Mouse (Mus musculus) layer of hippocampus, postnatal 36 days (tissue): ENCODE measurements around the gene Cage1. TPM values are rescaled to one million over a fixed set of nuclear protein-coding genes. Genes with fewer than 3 reads are reported as not detected.

Experiments used
- DNase-seq, 2 experiments: peaks; one replicate each; pipeline ENCODE4 v3.0.0; 2022
- total RNA-seq, 2 experiments: library from RNA; stranded (reverse); gene quantifications; 2 replicates each; pipeline ENCODE4 v1.2.3; 2021

Cage1 gene
- total RNA-seq, result 1 to 10 TPM; 4.8 to 5.2 TPM

GRCm38 (mm10) chr13:38037044-38037687 is at the start of gene Cage1:
Cage1 (minus strand) TSS chr13:38037069.
- DNase-seq, result peak; percentile 97 to 98

DNA sequence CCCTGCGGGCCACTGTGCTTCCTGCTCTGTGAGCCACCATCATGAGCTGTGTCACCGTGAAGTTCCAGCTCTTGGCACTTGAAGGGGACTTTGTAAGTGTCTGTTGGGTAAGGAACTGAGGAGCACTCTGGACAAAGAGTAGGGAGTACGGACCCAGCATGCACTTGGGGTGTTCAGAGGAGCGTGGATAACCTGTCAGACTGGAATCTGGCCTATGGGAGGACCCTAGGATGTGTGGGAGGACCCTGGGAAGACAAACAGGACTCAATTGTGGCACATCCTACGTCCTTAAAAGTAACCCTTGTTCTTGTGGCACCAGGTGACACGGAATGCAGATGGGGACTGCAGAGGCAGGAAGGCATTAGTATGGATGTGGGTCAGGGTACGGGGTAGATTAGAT is 44.3 kb upstream of the Cage1 start:
- no peak for DNase-seq

DNA sequence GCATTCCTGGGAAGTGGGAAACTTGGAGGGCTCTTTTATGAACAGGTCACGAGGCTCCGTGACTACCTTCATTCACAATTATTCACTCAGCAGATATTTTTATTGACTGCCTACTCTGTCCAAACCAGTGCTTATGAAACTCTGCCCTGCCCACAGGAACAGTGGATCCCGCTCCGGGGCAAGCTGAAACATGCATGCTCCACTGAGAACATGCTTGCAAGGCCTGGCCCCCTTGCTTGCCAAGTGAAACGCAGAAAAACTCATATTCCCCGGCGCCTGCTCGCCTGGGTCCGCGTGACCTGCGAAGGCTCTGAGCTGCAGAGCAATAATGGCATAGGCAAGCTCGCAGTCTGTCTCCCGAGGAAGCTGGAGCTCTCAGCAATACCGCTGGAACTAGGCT is 43.9 kb upstream of the Cage1 start:
- DNase-seq, result no peak

GRCm38 (mm10) chr13:38080014-38080413 is 43.1 kb upstream of the Cage1 start:
- DNase-seq, result no peak

- no peak for DNase-seq
Observed at GRCm38 (mm10) chr13:38079366-38079765, 42.5 kb upstream of the Cage1 start.

DNA sequence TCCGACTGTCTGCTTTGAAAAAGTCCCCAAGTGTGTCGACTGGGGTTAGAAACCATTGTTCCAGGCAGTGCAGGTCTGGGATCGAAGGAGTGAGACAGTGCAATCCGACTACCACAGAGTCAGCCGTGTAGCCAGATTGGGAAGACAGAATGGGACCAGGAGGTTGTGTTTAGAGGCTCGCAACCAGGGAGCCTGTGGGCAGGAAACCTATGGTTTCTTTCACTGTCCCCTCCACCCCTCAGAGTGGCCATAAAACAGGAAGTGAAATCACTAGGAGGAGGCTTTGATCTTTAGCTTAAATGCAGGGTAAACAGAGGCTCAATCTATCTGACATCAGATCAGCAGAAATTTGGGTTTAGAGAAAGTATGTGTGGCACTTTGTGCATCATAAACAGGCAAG is 42.0 kb upstream of the Cage1 start:
- no peak for DNase-seq

DNA sequence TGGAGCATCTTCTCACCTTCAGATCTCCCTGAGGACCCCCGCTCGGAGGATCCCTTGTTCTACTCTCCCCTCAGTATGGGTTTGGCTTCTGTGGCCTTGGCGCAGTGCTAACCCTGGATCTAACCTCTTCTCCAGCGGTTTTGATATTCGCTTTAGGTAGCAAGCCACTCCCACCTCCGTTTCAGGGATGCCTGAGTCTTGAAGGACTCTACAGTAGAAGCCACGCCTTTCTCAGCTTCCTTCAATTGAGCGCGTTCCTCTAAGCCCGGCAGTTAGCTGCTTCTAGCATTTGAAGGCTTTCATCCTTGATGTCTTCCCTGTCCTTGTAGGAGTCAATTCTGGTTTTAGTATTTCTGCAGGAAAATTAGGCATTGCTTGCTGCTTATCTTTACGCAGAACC is 40.2 kb upstream of the Cage1 start:
- DNase-seq, result no peak

GRCm38 (mm10) chr13:38074404-38074803 is 37.5 kb upstream of the Cage1 start:
- no peak for DNase-seq

DNA sequence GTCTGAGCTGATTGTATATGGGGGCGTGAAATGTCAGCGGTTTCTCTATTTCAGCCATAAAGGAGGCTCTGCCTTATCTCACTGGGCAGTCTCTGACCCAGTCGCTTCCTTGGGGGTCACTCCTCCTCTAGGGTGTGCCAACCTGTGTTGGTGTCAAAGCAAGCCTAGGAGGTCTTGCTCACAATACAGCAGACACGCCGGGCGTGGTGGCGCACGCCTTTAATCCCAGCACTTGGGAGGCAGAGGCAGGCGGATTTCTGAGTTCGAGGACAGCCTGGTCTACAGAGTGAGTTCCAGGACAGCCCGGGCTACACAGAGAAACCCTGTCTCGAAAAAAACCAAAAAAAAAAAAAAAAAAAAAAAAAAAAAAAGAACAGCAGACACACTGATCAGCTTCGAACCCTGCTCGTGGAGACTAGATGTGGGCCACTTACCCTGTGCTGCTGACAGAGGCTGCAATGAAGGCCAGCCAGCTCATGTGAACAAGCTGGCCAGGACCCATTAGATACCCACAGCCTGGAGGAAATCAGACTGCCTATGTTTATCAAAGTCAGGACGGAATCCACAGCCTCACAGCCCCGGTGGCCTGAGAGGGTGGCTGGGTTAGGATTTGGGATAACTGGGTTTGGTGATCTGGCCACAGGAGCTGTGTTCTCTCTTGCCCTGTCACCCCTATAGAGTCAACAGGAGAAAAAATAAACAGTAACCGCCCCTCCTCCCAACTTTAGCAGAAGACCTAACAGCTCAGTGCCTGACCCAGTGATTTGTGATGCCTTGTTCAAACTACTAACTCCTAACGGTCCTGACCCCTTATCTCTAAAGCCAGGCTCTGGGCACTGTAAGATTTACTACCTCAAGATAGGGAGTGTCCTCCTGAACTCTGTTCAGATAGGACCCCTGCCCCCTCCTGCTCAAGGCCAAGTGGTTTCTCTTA is 36.8 kb upstream of the Cage1 start:
- DNase-seq, result no peak

- no peak for DNase-seq
Observed at GRCm38 (mm10) chr13:38070945-38071344, 34.1 kb upstream of the Cage1 start.

- DNase-seq, result peak in 1 of 2 experiments; percentile 27
Observed at GRCm38 (mm10) chr13:38064854-38065663, 28.2 kb upstream of the Cage1 start.

DNA sequence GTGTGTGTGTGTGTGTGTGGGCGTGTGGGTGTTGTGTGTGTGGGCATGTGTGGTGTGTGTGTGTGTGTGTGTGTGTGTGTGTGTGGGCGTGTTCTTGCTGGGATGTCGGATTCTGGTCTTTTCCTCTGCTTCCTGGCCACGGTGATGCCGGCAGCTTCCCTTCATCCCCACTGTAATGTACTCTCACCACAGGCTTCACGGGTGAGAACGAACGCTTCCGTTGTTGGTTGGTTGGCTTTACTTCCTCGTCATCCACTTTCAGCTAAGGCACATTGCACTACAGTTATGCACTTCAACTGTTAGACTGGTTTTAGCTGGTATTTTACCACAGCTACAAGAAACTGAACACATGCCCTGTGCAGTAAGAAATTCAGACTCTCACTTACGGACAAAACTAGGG is 25.8 kb upstream of the Cage1 start:
- no peak for DNase-seq

DNA sequence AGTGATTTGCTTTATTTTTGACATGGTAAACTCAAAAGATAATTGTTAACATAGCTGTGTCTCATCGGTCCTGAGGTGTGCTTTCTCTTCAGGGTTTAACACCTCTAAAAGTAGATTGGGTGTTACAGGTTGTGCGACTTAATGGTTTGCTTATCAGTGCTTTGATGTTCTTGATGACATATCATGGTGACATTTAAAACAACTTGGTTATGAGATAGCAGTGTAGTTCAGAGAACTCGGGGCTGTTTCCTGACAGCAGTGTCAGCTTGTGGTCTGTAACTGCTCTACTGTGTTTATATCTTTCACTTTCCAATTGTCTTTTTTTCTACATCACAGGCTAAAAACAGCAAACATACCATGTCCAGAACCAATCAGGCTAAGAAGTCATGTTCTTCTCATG is 13.0 kb upstream of the Cage1 start:
- no peak for DNase-seq

- no peak for DNase-seq
Observed at GRCm38 (mm10) chr13:38037811-38038210, 942 bp upstream of the Cage1 start.

DNA sequence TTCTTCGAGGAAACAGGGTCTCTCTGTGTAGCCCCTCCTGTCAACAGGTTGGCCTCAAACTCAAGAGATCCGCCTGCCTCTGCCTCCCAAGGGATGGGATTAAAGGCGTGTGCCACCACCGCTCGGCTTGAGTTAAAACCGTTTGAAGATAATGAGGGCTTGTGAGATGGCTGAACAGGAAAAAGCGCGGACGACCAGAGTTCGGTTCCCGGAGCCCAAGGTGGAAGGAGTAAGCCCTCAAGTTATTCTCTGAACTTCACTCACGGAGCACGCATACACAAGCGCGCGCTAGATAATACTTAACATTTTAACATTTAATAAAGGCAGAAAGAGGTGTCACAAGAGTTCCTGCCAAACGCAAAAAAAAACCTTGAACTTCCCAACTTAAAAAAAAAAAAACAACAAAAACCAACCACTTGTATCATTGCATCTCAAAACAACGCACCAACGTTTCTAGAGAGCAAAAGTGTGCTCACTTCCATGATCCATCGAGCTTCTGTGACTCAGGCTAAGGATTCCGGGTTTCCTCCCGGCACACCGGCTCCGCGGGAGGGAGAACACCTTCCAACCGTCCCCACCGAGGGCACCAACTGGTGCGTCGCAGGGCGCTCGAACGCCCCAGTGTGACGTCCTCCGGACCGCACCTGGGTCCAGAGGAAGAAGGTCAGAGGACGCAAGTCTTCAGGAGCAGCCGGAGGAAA is 376 bp downstream of the Cage1 start, which contains the start of gene Riok1:
TSS of gene Riok1 (plus strand) at position 653 of the 701 bp plus-strand sequence.
- no peak for DNase-seq

DNA sequence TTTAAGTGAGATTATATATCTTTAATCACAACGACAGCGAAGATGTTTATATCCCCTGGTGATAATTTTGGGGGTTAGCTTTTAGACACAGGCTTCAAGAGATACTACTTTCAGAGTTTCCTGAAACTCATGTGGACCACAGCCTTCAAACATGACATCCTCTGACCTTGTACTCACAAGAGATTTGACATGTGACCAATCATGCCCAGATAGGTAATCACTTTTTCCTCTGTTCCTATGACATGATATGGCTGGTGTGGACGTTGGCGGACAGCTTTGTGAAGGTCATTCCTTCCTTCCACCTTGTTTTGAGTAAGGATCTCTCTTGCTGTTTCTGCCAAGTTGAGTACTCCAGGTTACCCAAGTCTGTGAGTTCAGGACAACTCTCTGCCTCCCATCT is 8.5 kb downstream of the Cage1 start:
- no peak for DNase-seq

GRCm38 (mm10) chr13:38027618-38028248 is 9.1 kb downstream of the Cage1 start:
- no peak for DNase-seq

GRCm38 (mm10) chr13:38025874-38026273 is 11.0 kb downstream of the Cage1 start:
- DNase-seq, result no peak

- no peak for DNase-seq
Observed at GRCm38 (mm10) chr13:38018791-38019190, 18.1 kb downstream of the Cage1 start.

DNA sequence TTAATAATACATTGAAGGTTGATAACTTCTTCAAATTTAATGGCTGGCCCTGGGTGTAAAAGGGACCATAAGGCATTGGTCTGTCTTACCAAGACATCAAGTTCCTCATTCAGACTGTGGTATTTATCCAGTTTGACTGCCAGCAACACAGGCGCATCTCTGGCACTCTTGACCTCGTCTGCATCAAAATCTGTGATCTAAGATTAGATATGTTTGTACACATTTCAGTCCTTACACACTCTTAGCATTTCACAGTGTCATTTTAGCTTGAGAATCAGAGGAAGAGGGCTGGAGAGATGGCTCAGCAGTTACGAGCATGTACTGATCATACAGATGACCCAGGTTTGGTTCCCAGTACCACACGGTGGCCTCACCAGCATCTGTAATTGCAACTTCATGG is 21.3 kb downstream of the Cage1 start:
- no peak for DNase-seq

- peak in 1 of 2 experiments; percentile 14 for DNase-seq
Observed at GRCm38 (mm10) chr13:38012436-38012835, 24.4 kb downstream of the Cage1 start.

GRCm38 (mm10) chr13:38010444-38010910 is 26.4 kb downstream of the Cage1 start:
- DNase-seq, result no peak
